Mouse (Mus musculus) frontal cortex, postnatal 14 days (tissue): Measurements from ENCODE around the gene Bsph1.
"Not testable (repeated sequence)": the region's sequence is repeated elsewhere in the genome, so short reads cannot be mapped to it uniquely, and the experiment has no call there.

ENCODE experiments used
- DNase-seq, 2 experiments: peaks; one replicate each; pipeline ENCODE4 v3.0.0; 2022; ENCODE audit warnings: low spot score in 2 of 2

The Bsph1 gene

GRCm38 (mm10) chr7:13450541-13450940 is at the start of gene Bsph1:
Gene Bsph1 (plus strand): TSS chr7:13450841.
- DNase-seq, result not testable (repeated sequence)

- peak in 1 of 2 experiments; percentile 14 for DNase-seq
Observed at GRCm38 (mm10) chr7:13511539-13511938, 60.9 kb downstream of the Bsph1 start.
